Mouse (Mus musculus): ENCODE data around the gene Stoml2.
A peak's percentile ranks its signal among the peaks of the same experiment; 100 is the strongest.

Stoml2 gene

DNA sequence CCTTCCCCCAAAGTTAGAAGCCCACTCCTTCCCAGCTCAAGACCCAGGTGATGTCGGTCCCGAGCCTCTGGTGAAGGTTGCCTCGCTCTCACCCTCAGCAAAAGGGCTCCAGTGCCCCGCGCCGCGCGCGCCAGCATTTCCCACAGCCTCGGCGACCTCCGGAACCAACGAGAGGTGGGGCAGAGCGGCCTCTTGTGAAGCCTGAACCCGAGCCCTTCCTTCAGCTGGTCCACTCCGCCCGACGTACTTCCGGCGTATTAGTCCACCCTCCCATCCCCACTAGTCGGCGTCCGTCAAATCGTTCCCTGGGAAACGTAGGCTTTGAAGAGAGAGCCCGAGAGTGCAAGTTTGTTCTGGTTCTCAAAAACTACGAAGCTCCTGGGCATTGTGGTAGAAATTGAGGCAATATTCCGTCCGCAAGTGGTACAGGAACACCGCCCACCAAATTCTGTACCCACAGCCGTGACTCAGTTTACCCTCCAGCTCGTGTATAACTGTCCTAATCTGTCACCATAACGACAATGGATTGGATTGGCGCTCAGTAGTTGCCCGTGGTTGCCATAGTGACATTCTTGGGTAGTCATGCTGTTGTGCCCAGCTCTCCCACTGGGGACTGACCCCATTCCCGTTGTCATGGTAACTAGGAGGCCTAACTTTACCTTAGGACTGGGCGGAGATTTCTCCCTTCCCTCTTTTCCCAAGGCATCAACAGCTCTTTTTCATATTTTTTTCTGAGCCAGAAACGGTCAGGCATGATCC, at the start of gene Stoml2:
Gene Stoml2, minus strand, starts transcription at position 474 of the 759 bp plus-strand sequence.
- DNase-seq (ENCODE audit: low read depth, low spot score): peak; percentile 93

DNA sequence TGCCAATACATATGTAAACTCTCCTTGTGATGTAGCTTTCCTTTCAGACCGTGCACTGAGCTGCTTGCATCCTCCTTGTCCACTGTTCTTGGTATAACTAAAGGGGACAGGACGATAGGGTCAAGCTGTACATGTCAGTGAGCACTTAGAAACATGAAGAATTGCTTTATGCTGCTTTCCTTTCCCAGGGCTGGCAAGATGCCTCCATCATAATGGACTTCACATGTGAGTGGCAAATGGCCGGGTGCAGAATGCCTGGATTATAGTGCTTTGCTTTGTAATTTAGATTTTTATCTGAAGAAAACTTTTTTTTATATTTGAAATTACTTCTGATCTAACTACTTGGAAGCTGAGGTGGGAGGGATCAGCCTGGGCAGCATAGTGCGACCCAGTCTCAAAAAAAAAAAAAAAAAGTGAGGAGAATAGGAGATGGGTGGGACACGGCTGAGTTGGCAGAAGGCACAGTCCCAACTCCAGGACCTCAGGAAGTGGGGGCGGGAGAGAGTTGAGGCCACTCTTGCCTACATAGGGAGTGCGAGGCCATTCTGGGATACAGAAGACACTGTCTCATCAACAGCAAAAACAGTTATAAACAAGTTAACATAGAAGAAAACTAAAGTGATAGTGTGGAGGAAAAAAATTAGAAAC, 46.7 kb upstream of the Stoml2 start:
- DNase-seq (ENCODE audit: low read depth, low spot score): no peak

DNA sequence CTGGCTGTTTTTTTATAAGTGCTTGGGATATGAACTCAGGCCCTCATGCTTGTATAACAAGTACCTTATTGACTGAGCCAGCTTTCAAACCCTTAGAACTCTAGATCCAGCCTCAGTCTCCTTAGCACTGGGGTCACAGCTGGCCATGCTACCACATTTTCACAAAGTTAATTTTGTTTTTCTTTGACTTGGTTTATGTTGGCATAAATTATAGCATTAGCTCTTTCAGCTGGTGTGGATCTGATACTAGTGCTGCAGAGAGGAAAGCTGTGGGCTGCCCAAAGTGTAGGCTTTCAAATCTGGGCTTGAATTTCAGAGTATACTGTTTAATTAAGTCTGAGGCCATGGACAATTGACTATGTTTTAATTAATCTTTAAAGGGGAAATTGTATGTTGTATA, 43.4 kb upstream of the Stoml2 start:
- DNase-seq (ENCODE audit: low read depth, low spot score): no peak

GRCm38 (mm10) chr4:43065471-43065870, 34.0 kb upstream of the Stoml2 start:
- DNase-seq (ENCODE audit: low read depth, low spot score): peak; percentile 37

DNA sequence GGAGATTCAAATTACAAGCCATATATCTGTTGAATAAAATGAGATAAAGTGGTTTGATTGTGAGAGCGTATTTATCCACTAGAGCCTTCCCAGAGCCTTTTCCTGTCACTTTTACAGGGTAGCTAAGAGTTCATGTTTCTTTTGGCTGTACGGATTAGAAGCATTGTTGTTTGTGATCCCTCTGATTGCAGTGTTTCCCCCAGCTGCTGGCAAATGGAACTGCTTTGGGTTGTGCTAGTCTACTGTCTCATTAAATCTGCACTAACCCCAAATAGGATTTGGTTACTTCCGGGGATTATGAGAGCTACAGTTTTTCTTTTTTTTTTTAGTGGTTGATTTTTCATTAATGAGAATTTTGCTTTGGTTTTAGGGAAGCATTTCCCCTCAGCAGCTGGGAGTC, 28.8 kb upstream of the Stoml2 start:
- no peak for DNase-seq (ENCODE audit: low read depth, low spot score)

- no peak for DNase-seq (ENCODE audit: low read depth, low spot score)
Observed at GRCm38 (mm10) chr4:43059697-43060096, 28.2 kb upstream of the Stoml2 start.

GRCm38 (mm10) chr4:43058753-43059654, 27.5 kb upstream of the Stoml2 start, which contains the start of gene Unc13b:
TSS of gene Unc13b (plus strand) at chr4:43058953.
- peak; percentile 97 for DNase-seq (ENCODE audit: low read depth, low spot score)

- no peak for DNase-seq (ENCODE audit: low read depth, low spot score)
Observed at GRCm38 (mm10) chr4:43058392-43058752, 26.9 kb upstream of the Stoml2 start.

DNA sequence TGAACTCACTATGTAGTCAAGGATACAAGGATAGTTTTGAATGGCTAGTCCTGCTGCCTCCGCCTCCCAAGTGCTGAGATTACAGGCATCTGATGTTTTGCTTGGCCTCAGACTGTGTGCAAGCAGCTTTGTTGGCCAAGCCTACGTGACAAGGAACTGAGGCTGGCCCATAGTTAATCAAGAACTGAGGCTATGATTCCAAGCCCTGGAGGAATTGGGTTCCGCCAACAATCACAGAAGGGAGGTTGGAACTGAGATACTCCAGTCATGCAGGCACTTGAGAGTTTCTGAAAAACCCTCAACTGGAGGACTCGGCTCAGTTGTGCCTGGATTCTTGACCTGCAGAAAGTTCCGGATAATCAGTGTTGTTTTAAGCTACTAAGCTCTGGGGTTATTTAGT, 26.1 kb upstream of the Stoml2 start:
- no peak for DNase-seq (ENCODE audit: low read depth, low spot score)

DNA sequence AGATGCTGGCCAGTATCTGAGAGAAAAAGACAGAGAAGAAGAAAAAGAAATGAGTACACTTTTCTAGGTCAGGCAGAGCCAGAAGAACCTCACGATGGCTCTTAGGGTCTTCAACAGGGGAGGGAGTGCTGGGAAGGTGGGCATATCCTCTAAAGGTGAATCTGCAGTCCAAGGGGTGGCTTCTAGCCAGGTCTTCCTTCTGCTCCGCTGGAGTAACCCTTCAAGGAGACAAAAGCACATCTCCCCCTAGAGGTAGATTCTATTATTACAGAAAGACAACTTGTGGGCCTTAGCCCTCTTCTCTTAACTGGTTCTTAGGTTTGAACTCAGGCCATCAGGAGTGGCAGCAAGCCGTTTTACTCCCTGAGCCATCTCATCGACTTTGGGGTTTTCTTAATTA, 21.1 kb upstream of the Stoml2 start:
- peak; percentile 78 for DNase-seq (ENCODE audit: low read depth, low spot score)

DNA sequence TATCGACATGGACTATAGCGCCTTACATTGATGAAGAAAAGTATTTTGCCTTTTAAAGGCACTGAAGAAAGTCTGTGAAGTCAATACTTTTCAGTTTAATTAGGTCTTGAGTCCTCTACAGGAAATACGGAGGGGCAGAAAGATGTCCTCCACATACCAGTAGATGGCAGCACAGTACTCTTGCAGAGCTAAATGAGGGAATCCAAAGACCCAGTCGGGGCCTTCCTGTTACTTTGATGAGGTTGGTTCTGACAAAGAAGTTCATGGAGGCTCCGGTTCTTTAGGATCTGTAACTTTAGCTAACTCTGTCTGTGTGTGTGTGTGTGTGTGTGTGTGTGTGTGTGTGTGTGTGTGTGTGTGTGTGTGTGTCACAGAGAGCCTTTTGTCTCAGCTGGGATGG, 15.7 kb upstream of the Stoml2 start:
- DNase-seq (ENCODE audit: low read depth, low spot score): peak; percentile 88

DNA sequence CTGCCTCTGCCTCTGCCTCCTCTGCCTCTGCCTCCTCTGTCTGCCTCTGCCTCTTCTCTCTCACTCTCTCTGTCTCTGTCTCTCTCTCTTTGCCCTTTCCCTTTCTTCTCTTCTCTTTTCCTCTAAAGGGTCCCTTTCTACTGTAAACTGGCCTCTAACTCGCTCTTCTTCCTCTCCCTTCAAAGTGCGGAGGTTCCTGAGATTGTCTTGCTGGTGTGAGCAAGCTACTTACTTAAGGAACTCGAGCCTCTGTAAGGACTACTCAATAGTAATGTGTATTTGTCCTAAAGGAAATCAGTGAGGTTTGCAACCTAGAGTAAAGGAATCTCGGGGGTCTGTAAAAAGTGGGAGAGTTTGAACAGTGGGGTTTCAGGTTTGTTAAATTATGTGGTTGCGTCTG, 15.1 kb upstream of the Stoml2 start:
- peak; percentile 39 for DNase-seq (ENCODE audit: low read depth, low spot score)

DNA sequence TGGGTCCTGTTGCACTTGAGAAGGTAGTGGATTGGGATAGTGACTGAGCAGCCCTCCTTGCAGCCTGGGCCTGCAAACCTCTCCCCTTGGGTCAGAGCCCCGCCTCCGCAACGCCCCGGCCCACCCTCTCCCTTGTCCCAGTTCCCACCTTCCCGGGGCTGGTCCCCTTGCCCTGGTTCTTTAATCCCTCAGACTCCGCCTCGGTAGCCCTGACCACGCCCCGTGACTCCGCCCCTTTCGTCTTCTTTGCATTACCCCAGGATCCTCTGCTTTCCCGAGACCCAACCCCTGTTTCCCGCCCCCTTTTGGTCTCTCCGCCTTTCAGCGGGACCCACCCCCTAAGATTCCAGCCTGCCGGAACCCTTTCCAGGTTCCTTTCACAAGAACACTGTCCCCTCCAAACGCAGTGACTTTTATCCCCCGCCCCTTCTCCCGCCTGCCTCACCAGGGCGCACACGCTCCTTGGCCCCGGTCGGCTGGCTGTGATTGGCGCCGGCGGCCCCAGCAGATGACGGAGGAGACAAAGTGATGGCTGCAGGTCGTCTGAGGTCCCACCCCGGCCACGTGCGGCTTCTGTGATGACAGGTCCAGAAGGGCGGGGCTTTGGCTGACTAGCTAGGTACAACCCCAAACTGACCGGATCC, 14.3 kb upstream of the Stoml2 start, which contains the start of gene Fam214b:
Gene Fam214b, minus strand, starts transcription at position 562 of the 644 bp plus-strand sequence.
- peak; percentile 98 for DNase-seq (ENCODE audit: low read depth, low spot score)

GRCm38 (mm10) chr4:43045285-43045658, 13.8 kb upstream of the Stoml2 start:
- no peak for DNase-seq (ENCODE audit: low read depth, low spot score)

DNA sequence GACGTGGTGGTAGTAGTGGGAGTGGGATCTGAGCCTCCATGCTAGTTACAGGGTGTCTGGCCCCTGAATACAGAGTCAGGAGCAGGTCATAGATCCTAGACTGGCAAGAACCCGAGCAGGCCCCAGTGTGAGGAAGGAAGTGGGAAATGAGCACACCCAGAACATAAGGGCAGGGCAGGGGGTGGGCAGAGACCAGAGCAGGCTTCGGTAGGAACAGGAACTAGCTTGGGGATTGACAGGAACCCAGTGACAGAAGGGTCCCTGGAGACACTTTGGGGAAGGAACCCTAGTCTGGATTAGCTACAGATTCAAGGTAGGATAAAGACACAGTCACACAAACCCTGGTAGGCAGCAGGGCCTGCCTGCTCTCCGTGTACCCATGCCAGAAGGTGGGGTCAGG, 13.2 kb upstream of the Stoml2 start:
- DNase-seq (ENCODE audit: low read depth, low spot score): peak; percentile 48

GRCm38 (mm10) chr4:43043644-43044357, 12.3 kb upstream of the Stoml2 start:
- peak; percentile 88 for DNase-seq (ENCODE audit: low read depth, low spot score)

GRCm38 (mm10) chr4:43040881-43041547, 9.5 kb upstream of the Stoml2 start:
- DNase-seq (ENCODE audit: low read depth, low spot score): peak; percentile 60

- peak; percentile 99 for DNase-seq (ENCODE audit: low read depth, low spot score)
Observed at GRCm38 (mm10) chr4:43040114-43040572, 8.6 kb upstream of the Stoml2 start.

DNA sequence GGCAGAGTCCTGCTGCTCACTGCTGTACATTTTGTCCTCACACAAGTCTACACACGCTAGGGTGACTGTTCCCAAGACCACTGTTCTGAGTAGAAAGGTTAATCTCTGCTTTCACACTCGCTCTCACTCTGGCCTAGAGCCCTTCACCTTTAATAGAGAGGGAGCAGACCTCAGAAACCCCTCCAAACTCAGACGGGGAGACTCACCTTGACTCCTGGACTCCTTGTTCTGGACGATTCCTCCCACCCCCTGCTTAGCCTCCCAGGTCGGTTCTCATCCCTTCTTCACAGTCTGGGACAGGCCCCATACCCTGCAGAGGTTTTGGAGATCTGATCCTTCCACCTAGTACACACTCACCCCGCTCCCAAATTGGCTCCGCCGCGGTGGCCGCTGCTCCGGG, 8.1 kb upstream of the Stoml2 start:
- peak; percentile 25 for DNase-seq (ENCODE audit: low read depth, low spot score)

All from A20 (cell line).